Comparison of ENCODE assay signal across 11 mouse cellular contexts in genomic region chr10:9602845-9603244, GRCm38 (mm10).
DNase-seq lines count a peak whose midpoint lies in the region; ATAC-seq and TF ChIP-seq lines count a peak whose summit lies in the region.
"Had no signal": no experiment of that assay in that cellular context is flagged by ENCODE, and none has a peak within 500 bp of the region (broad histone marks: within the 10 kb centered on the region; RNA-seq: fewer than 3 reads in every experiment).

No protein-coding gene starts in this region.

- 56% methylated on average over 5 of the region's 5 CpGs for WGBS in lung, postnatal 0 days
- WGBS in kidney, embryonic 15.5 days, result 73% methylated on average over 5 of the region's 5 CpGs

- H3K4me1 ChIP-seq in lung, postnatal 0 days (ENCODE audit: insufficient read depth, low read depth, low read length), result no peaks in the 10 kb centered on the region
- H3K4me1 ChIP-seq in kidney, embryonic 15.5 days, result no peaks in the 10 kb centered on the region

- no peak overlapping the region for H3K4me2 ChIP-seq in lung, postnatal 0 days (replicated peaks; ENCODE audit: low read depth, low read length)
- H3K4me2 ChIP-seq in kidney, embryonic 15.5 days, result no peak overlapping the region
- H3K4me2 ChIP-seq: embryonic facial prominence, embryonic 13.5 days had no signal

- peak; percentile 91 for ATAC-seq in lung, postnatal 0 days
- no peak for ATAC-seq in kidney, embryonic 15.5 days (replicated peaks; ENCODE audit: low FRiP score)

- TF ChIP-seq CTCF in lung, postnatal 0 days (IDR thresholded peaks at IDR 0.05), result no peak

- no peak for TF ChIP-seq EP300 in lung, postnatal 0 days (IDR thresholded peaks at IDR 0.05)

- H3K27ac ChIP-seq in lung, postnatal 0 days (ENCODE audit: low read length), result 0 out of 2 replicates have a peak overlapping the region, but pooled peaks have one; percentile 43
- no peak overlapping the region for H3K27ac ChIP-seq in kidney, embryonic 15.5 days
- H3K27ac ChIP-seq: embryonic facial prominence, embryonic 13.5 days; macrophage had no signal

- peak; percentile 64 to 78 for DNase-seq in cerebellum, postnatal 10 days
- no peak for DNase-seq in cerebellum, adult 11-12 months
- DNase-seq in 3T3-L1 (ENCODE audit: low read depth, low spot score), result peak; percentile 80
- peak; percentile 66 for DNase-seq in heart, adult 8-10 months (ENCODE audit: low spot score)
- peak; percentile 49 for DNase-seq in lung, postnatal 0 days (ENCODE audit: low spot score)
- no peak for DNase-seq in layer of hippocampus, adult 9-11 months
- no peak for DNase-seq in layer of hippocampus, adult 9-10 months (ENCODE audit: low spot score)
- DNase-seq: kidney, adult 11 months had no signal

- no peaks in the 10 kb centered on the region for H3K27me3 ChIP-seq in lung, postnatal 0 days (replicated peaks; ENCODE audit: insufficient read depth, low read length)
- no peaks in the 10 kb centered on the region for H3K27me3 ChIP-seq in kidney, embryonic 15.5 days
- H3K27me3 ChIP-seq: embryonic facial prominence, embryonic 13.5 days had no signal

- no peaks in the 10 kb centered on the region for H3K9me3 ChIP-seq in lung, postnatal 0 days (ENCODE audit: low read length)
- H3K9me3 ChIP-seq in kidney, embryonic 15.5 days (replicated peaks), result no peaks in the 10 kb centered on the region
- H3K9me3 ChIP-seq: embryonic facial prominence, embryonic 13.5 days had no signal

- no peak overlapping the region for H3K4me3 ChIP-seq in lung, postnatal 0 days (ENCODE audit: low read depth, low read length)
- no peak overlapping the region for H3K4me3 ChIP-seq in kidney, embryonic 15.5 days (replicated peaks)
- H3K4me3 ChIP-seq: embryonic facial prominence, embryonic 13.5 days had no signal

- no peaks in the 10 kb centered on the region for H3K36me3 ChIP-seq in lung, postnatal 0 days (ENCODE audit: insufficient read depth, low read length)
- H3K36me3 ChIP-seq in kidney, embryonic 15.5 days, result no peaks in the 10 kb centered on the region
- H3K36me3 ChIP-seq: embryonic facial prominence, embryonic 13.5 days had no signal

- H3K9ac ChIP-seq in lung, postnatal 0 days (replicated peaks; ENCODE audit: low read depth), result no peak overlapping the region
- H3K9ac ChIP-seq in kidney, embryonic 15.5 days, result no peak overlapping the region
- H3K9ac ChIP-seq: embryonic facial prominence, embryonic 13.5 days had no signal

Comparison
In these comparisons a context has a peak if more than half of its experiments do, and no peak if none do; other contexts are left out.
1. DNase-seq: peak in cerebellum, postnatal 10 days (2 of 2), 3T3-L1 (single experiment), heart, adult 8-10 months (single experiment) and lung, postnatal 0 days (single experiment); none in cerebellum, adult 11-12 months (single experiment), layer of hippocampus, adult 9-11 months (single experiment) and layer of hippocampus, adult 9-10 months (single experiment).